Mouse (Mus musculus) ES-E14 (cell line): ENCODE data around the gene Patl2. TPM values are rescaled to one million over a fixed set of nuclear protein-coding genes. Genes with fewer than 3 reads are reported as not detected.

Experiments
- DNase-seq: peaks from one replicate; pipeline ENCODE4 v3.0.0-alpha.2; 2013; ENCODE audit warnings: low read depth, low spot score
- H3K27ac ChIP-seq: 2 replicates; pipeline ENCODE4 v1.5.1; 2012; ENCODE audit warnings: low read depth, mild to moderate bottlenecking, low read length, moderate library complexity, mixed read lengths; ENCODE audit not compliant: poor library complexity, insufficient read depth, severe bottlenecking
- H3K36me3 ChIP-seq: 2 replicates; pipeline ENCODE4 v1.6.1; 2012; ENCODE audit warnings: mild to moderate bottlenecking, low read length, moderate library complexity, mixed read lengths; ENCODE audit not compliant: control insufficient read depth, poor library complexity, insufficient read depth, severe bottlenecking
- H3K4me1 ChIP-seq, 2 experiments: fragments of 150-350 bp in 1 of 2; sonication (generic) in 1 of 2; 2 replicates each; pipeline ENCODE4 v1.6.1; 2012; ENCODE audit warnings: low read length in 2 of 2, mild to moderate bottlenecking in 1 of 2, mixed read lengths in 1 of 2; ENCODE audit not compliant: control insufficient read depth in 2 of 2, insufficient read depth in 2 of 2, poor library complexity in 1 of 2
- H3K4me3 ChIP-seq, 2 experiments: fragments of 150-350 bp in 1 of 2; sonication (generic) in 1 of 2; 2 replicates each; pipeline ENCODE4 v1.5.1; 2012; ENCODE audit warnings: low read length in 2 of 2, low read depth in 1 of 2, mild to moderate bottlenecking in 1 of 2, mixed read lengths in 1 of 2; ENCODE audit not compliant: insufficient read depth in 1 of 2, poor library complexity in 1 of 2, severe bottlenecking in 1 of 2
- H3K9ac ChIP-seq: 2 replicates; pipeline ENCODE4 v1.6.1; 2012; ENCODE audit warnings: low read depth, mild to moderate bottlenecking, low read length, mixed read lengths; ENCODE audit not compliant: poor library complexity, insufficient read depth, severe bottlenecking
- H3K9me3 ChIP-seq: fragments of 150-350 bp; sonication (generic); 2 replicates; pipeline ENCODE4 v1.6.1; 2012; ENCODE audit warnings: low read depth, mild to moderate bottlenecking, low read length; ENCODE audit not compliant: control insufficient read depth, insufficient read depth
- CHD2 ChIP-seq: IDR thresholded peaks from 2 replicates; pipeline ENCODE4 v1.6.1; 2014; ENCODE audit warnings: mild to moderate bottlenecking, low read depth, low read length, inconsistent platforms
- HCFC1 ChIP-seq: IDR thresholded peaks from 2 replicates; pipeline ENCODE4 v1.6.1; 2012; ENCODE audit warnings: low read length, inconsistent platforms, borderline replicate concordance; ENCODE audit not compliant: insufficient read depth
- MAFK ChIP-seq: IDR thresholded peaks from 2 replicates; pipeline ENCODE4 v1.6.1; 2014; ENCODE audit warnings: mild to moderate bottlenecking, low read depth, low read length, inconsistent platforms; ENCODE audit not compliant: insufficient read depth
- ZC3H11A ChIP-seq: IDR thresholded peaks from 2 replicates; pipeline ENCODE4 v1.6.1; 2012; ENCODE audit warnings: low read depth, mild to moderate bottlenecking, inconsistent platforms, low read length, borderline replicate concordance
- ZNF384 ChIP-seq: IDR thresholded peaks from 2 replicates; pipeline ENCODE4 v1.6.1; 2012; ENCODE audit warnings: low read depth, low read length, inconsistent platforms
- in situ Hi-C, 2 experiments: fragments of 600-800 bp; cut with MboI; formaldehyde crosslinking; loops; one replicate each; pipeline ENCODE4 v1.15.1; 2025; ENCODE audit warnings: low sequenced_read_pairs in 2 of 2, inconsistent platforms in 1 of 2; ENCODE audit not compliant: unreplicated experiment in 2 of 2
- total RNA-seq: library from RNA; depleted of rRNA; stranded (reverse); fragments of 300-350 nt; gene quantifications from 2 replicates; pipeline ENCODE4 v1.2.3, GENCODE M21; 2012; rRNA removed

Patl2 gene
- 1.3 and 2.3 TPM in 2 replicates for total RNA-seq

- Histone ChIP-seq H3K9me3 (no peaks in the 10 kb centered on the region), H3K36me3 (no peaks in the 10 kb centered on the region), H3K27ac (no peak within 1 kb of the TSS), H3K4me3 (peak within 1 kb of the TSS; percentile 53 to 69), H3K9ac (peak within 1 kb of the TSS; percentile 18; the same call in 1 of the 2 replicates), H3K4me1 (peaks cover 0 to 3% of the 10 kb centered on the region in 2 experiments; a peak in 1 of 4 replicates)
- TF ChIP-seq CHD2 (peak; percentile 49; the same call in 1 of the 2 replicates), ZNF384 (no peak)
- DNase-seq = peak; percentile 63
- in situ Hi-C loops = no loop called here
Measured at GRCm38 (mm10) chr2:122186106-122186505, at the start of gene Patl2, which contains the start of gene Terb2. TSS of gene Patl2 (minus strand) at chr2:122186189. TSS of gene Terb2 (plus strand) at chr2:122186272.

GRCm38 (mm10) chr2:122235425-122235824, 49.4 kb upstream of the Patl2 start:
- TF ChIP-seq ZC3H11A = no peak
- no peak for TF ChIP-seq ZNF384
- no peak for TF ChIP-seq HCFC1
- TF ChIP-seq CHD2 = no peak
- no peak for TF ChIP-seq MAFK
- H3K9ac ChIP-seq = no peak overlapping the region
- peaks cover 5 to 8% of the 10 kb centered on the region in 2 experiments; a peak in 2 of 4 replicates for H3K4me1 ChIP-seq
- peak overlapping the region; percentile 73 to 85; a peak in 3 of 4 replicates for H3K4me3 ChIP-seq
- H3K36me3 ChIP-seq = no peaks in the 10 kb centered on the region; the same call in 1 of the 2 replicates
- H3K27ac ChIP-seq = no peak overlapping the region
- H3K9me3 ChIP-seq = no peaks in the 10 kb centered on the region
- no peak for DNase-seq
- in situ Hi-C loops = no loop called here

DNA sequence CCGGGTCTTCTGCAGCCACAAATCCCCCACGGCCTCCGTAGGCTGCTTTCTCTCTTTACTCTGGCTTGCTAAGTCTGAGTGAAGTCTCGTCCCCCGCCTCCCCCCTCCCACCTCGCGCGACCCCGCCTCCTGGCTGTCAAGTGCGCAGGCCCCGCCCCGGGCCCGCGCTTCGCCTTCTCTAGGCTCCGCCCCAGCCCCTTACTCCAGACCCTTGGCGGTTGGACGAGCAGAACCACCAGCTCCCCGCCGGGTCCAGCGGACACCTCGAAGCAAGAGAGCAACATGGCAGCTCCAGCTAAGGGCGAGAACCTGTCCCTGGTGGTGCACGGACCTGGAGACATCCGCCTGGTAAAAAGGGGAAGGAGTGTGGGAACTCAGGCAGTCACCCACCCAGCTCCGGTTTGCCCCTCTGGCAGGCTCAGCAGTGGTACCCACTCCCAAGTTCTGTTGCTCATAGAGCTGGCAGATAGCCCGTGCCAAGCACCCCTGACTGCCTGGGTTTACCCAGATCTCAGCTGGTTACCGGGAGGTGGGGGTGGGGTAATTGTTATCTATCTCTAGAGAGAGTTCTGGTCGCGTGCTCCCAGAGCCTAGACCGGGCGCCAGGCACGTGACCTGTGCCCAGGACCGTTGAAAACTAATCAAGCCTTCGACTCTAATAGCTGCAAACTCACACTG, 48.8 kb upstream of the Patl2 start, which contains the start of gene Sord:
Gene Sord (plus strand): TSS at position 139 of the 678 bp plus-strand sequence.
- peak within 1 kb of the TSS; percentile 73 to 85 for H3K4me3 ChIP-seq
- no peak for TF ChIP-seq ZNF384
- TF ChIP-seq HCFC1 = no peak
- TF ChIP-seq ZC3H11A = no peak
- in situ Hi-C loops = no loop called here
- H3K36me3 ChIP-seq = no peaks in the 10 kb centered on the region; the same call in 1 of the 2 replicates
- H3K27ac ChIP-seq = no peak within 1 kb of the TSS
- H3K9me3 ChIP-seq = no peaks in the 10 kb centered on the region
- peaks cover 5 to 8% of the 10 kb centered on the region in 2 experiments; a peak in 2 of 4 replicates for H3K4me1 ChIP-seq
- DNase-seq = peak; percentile 70
- H3K9ac ChIP-seq = peak within 1 kb of the TSS; percentile 72

DNA sequence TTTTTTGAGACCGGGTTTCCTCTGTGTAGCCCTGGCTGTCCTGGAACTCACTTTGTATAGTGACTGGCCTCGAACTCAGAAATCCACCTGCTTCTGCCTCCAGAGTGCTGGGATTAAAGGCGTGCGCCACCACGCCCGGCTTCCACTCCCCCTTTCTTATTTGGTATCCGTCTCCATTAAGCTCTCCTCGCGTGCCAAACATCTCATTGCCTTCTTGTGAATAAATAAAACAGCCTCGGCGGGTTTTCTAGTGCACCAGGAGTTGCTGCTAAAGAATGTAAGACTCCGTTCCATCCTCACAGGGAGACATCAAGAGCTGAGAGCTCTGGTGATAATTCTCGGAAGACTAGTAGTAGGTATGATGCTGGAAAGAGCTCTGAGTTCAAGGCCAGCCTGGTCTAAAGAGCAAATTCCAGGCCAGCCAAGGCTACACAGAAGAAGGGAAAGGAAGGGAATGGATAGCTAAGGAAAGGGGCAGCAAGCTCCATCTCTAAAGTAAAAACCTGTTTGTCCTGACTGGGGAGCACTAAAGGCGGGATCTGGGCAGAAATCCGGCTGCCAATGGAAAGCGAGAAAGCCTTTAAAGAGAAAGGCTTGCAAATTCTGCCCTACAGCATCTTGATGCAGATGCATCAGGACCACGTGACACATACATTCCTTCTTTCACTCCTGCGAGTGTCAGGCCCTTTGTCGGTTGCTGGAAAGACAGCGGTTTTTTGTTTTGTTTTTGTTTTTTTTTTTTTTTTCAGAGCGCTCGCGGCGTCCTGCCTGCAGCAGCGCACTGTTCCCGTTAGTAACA, 48.0 kb upstream of the Patl2 start:
- Histone ChIP-seq H3K9ac (peak overlapping the region; percentile 61; the same call in 1 of the 2 replicates), H3K27ac (no peak overlapping the region), H3K36me3 (no peaks in the 10 kb centered on the region; the same call in 1 of the 2 replicates), H3K4me1 (peaks cover 5 to 8% of the 10 kb centered on the region in 2 experiments; a peak in 2 of 4 replicates), H3K4me3 (peak overlapping the region; percentile 73 to 85), H3K9me3 (no peaks in the 10 kb centered on the region)
- TF ChIP-seq ZNF384 (peak; percentile 42; the same call in 1 of the 2 replicates), CHD2 (no peak), HCFC1 (no peak)
- peak; percentile 24 for DNase-seq
- in situ Hi-C loops = no loop called here
